Mouse (Mus musculus) testis, postnatal 14 days (tissue): ENCODE measurements at regions not wholly inside any gene's neighbourhood (a gene's known extent, or its start where the extent isn't known, plus 50 kb on each side); places are given as distances from the start of the nearest gene placed in this dataset.

Experiments
- DNase-seq: peaks from one replicate; pipeline ENCODE4 v3.0.0; 2021; ENCODE audit warnings: low spot score

DNA sequence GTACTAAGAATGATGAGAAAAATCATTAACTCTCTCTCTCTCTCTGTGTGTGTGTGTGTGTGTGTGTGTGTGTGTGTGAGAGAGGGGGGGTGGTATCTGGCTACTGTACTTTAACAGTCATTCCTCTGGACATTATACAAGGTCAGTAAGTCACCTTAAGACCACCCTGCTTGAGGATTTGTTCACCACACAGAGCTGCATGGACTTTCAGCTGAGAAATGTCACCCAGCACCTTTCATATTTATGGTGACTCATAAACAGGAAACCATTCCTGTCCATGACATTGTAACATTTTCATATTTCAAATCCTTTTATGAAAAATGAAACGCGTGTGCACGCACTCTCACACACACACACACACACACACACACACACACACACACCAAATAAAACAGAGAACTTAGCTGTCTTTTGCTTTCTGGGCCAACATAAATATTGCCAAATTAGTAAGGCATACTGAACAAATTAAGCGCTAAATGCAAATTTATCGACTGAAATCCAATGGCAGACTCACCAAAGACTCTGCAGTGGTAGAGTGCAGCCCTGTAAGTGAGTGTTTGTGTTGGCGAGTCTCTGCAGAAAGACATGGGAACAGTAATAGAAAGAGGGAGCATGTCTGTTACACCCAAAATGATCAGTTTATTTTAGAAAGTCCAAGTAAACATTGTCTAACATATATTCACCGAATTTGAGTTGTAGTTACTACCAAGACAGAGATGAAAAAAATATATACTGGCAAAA lies 277.7 kb downstream of the Osr1 start:
- no peak for DNase-seq

GRCm38 (mm10) chr12:9855503-9856024 lies 285.6 kb downstream of the Osr1 start:
- DNase-seq = no peak

- no peak for DNase-seq
These were observed 286.3 kb downstream of the Osr1 start for GRCm38 (mm10) chr12:9856128-9856621.

GRCm38 (mm10) chr12:9857990-9858389 lies 288.1 kb downstream of the Osr1 start:
- no peak for DNase-seq

GRCm38 (mm10) chr12:9862301-9862700 lies 292.4 kb downstream of the Osr1 start:
- DNase-seq = no peak

- no peak for DNase-seq
These were observed 302.3 kb downstream of the Osr1 start for GRCm38 (mm10) chr12:9872236-9872635.

GRCm38 (mm10) chr12:9873214-9873613 lies 303.3 kb downstream of the Osr1 start:
- no peak for DNase-seq

GRCm38 (mm10) chr12:9874823-9875222 lies 304.9 kb downstream of the Osr1 start:
- DNase-seq = no peak

- DNase-seq = no peak
These were observed 312.2 kb downstream of the Osr1 start for GRCm38 (mm10) chr12:9881953-9882623.

GRCm38 (mm10) chr12:9883037-9883730 lies 313.3 kb downstream of the Osr1 start:
- no peak for DNase-seq

- DNase-seq = no peak
These were observed 324.6 kb downstream of the Osr1 start for GRCm38 (mm10) chr12:9894521-9894920.

DNA sequence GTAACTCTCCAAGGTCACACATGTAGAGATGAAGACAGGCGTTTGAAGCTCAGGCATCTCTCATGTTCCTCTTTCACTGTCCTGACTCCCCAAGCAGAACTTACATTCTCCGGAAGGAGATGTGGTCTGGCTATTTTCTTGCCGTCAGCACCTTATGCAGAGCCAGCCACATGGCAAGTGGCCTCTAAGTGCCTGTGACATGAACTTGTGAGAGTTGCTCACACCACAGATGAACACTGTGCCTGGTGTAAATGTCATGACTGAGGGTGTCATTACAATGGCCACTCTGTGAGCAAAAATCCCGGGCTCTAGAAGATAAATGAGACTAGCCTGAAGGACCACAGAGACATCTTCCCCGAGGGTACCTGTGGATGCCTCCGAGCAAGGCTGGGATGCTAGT lies 328.1 kb downstream of the Osr1 start:
- no peak for DNase-seq

DNA sequence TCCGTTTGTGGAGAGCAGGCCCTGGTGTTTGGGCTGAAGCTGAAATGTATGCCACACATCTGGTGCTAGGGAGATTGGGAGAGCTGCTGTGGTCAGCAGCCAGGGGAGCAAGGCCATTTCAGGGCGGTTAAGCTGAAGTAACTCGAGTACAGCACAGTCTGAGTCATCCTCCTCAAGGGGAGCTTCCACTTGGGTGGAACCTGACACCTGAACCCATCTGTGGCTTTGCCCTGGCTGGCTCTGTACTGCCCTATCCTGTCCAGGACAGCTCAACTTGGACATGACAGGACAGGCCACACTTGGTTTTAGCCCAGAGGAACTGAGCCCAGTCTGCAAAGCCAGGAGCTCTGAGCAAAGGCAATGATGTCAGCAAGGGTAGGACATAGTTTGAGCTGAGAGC lies 328.5 kb downstream of the Osr1 start:
- no peak for DNase-seq

DNA sequence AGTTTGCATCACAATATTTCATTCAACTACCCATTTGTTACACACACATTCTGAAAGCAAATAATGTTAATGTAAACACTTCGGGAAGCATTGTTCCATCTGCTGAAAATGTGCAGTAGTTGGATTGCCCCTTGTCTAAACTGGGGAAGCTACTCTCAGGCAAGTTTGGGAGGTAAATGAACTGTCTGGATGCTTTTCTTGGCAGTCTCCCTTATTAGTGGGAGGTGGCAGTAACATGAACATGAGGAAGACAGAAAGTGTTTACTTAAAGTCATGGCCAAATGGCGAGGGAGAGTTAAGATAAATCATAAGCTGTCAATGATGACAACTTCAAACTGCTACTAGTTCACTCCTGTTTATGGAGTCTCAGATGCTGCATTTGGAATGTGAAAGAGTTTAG lies 332.0 kb downstream of the Osr1 start:
- DNase-seq = no peak

DNA sequence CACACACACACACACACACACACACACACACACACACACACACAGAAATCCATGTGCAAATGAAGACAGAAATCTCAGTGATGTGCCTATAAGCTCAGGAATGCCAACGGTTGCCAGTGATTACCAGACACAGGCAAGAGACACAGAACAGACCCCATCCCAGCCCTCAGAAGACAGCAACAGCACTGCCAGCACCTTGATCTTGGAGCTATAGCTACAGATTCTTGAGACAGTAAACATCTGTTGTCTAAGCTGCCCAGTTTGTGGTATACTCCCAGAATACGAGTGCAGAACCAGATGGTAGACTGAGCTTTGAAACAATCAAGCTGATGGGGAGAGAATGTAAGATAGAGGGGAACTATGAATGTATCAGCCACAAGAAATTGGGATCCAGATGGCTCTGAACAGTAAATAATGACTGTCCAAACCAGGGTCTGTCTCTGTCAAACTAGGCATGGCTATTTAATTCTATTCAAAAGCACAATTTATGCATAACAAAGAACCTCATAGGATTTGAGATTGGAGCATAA lies 333.9 kb downstream of the Osr1 start:
- DNase-seq = no peak

GRCm38 (mm10) chr12:9912333-9912732 lies 342.4 kb downstream of the Osr1 start:
- DNase-seq = no peak

DNA sequence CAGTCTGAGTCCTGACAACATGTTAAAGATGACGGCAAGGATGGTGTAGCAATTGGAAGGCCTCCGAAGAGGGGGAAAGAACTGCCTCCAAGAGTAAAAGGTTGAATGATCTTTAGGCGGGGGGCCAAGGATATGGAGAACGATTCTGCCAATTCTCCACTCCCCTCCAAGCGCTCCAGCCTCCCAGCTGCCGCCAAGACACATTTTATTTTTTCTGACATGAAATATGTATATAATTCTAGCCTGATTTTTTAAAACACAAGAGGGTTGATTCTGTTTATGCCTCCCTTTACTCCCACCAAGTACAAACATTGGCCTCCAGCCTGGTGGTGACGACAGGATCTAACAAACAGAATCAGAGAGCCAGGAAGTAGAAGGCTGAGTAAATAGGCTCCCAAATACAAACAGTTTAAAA lies 345.8 kb downstream of the Osr1 start:
- no peak for DNase-seq

DNA sequence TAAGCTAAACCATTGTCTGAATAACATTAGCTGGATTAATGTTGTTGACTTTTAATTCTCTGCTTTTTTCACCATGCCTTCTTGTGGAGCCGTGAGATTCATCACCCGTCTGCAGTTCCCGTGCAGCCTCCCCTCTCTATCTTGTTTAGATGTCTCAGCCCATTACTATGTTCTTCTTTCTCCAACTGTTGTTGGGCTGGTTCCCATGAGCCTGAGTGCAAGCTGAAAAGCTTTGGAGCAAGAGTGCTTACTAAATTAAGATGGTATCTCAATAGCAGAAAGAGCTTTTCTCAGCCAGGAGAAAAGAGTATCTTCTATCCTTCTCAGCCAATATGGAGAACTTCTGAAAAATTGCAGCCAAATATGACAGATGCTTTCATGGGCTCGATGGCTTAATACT lies 348.1 kb downstream of the Osr1 start:
- DNase-seq = no peak

DNA sequence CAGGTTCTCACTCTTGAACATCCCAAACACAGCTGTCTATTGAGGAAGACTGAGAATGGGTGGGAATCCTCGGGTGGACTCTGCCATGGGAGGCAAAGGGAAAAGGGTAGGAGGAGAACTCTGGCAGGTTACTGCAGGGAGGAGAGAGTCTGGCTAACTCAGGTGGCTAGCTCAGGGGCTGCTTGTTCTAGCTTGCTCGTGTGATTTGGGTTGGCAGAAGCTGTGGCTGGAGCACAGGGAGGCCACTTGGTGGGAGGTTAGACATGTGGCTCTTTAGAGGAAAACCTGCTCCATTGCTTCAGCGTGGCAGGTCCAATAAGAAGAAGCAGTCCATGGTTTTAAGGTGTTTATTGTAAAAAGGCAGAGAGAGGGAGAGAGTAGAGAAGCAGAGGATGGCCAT lies 349.1 kb downstream of the Osr1 start:
- DNase-seq = no peak

DNA sequence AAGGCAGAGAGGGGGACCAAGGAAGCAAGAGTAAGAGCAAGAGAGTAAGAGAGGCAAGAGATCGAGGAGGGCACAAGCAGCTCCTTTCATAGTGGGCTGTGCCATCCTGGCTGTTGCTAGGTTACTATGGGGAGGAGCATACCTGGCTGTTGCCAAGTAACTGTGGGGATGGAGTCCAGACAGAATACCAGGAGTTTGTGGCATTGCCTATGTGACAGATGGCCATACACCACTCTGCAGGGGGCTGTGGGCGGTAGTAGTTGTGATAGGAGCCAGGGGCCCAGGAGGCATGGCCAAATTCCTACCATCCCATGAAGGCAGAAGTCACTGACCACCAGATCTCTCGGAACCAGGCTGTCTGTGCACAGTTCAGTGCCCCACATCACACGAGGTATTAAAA lies 349.5 kb downstream of the Osr1 start:
- DNase-seq = no peak

GRCm38 (mm10) chr12:9920401-9920800 lies 350.5 kb downstream of the Osr1 start:
- DNase-seq = no peak

DNA sequence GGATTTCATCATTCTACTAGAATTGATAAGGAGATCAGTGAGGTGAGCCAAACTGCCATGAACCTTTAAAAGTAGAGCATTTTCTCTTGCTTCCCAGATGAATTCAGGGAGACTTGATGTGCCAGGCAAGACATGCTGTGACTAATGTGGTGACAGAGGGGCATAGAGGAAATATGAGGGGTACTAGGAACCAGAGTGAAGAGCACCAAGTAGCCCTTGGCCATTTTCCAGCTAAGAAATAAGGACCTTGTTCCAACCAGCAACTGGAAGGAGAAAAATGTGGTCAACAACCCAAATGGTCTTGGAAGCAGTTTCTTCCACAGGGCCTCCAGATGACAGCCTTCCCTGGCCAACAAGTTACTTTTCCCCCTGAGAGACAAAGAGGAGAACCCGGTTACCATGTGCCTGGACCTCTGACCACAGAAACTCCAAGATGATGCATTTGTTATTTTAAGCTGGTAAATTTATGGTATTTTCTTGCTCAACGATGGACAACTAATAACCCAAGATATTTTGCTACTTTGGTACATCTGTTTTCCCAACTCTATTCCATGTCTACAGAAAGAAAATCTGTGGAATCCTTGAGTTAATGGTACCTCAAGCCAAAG lies 351.8 kb downstream of the Osr1 start:
- no peak for DNase-seq
